Mouse (Mus musculus) heart, adult 2 months (tissue): ENCODE measurements at regions not wholly inside any gene's neighbourhood (a gene's known extent, or its start where the extent isn't known, plus 50 kb on each side); places are given as distances from the start of the nearest gene placed in this dataset.

ENCODE experiments used
- CTCF ChIP-seq: fragments of 200-600 bp; IDR thresholded peaks from 2 replicates; pipeline ENCODE4 v1.8.1; 2022; ENCODE audit warnings: antibody characterized with exemption, mild to moderate bottlenecking, moderate library complexity
- EP300 ChIP-seq: fragments of 200-500 bp; IDR thresholded peaks from 2 replicates; pipeline ENCODE4 v1.6.1; 2011; ENCODE audit warnings: low read depth, low read length, control low read depth; ENCODE audit not compliant: insufficient read depth

DNA sequence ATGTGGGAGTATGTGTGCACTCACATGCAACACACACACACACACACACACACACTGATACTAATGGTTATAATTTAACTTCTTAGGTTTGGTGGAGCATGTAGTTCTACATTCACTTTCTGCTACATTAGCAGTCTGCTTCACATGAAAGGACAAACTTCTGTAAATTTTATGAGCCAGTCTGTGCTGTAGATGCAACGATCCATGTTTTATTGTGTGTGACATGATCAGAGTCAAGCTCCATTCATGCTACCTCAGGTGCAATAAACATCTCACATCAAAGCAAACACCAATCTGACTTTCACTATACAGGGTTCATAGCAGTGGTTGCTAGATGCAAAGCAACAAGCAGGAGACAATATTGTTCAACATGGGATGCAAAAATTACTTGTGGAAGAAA is 235.5 kb downstream of the Fat4 start:
- TF ChIP-seq CTCF (no peak), EP300 (no peak)
